Mouse (Mus musculus) Patski (cell line): ENCODE measurements around the gene Ebf1. TPM values are rescaled to one million over a fixed set of nuclear protein-coding genes. Genes with fewer than 3 reads are reported as not detected.

ENCODE experiments used
- ATAC-seq: fragments of 100-300 bp; one replicate; pipeline ENCODE4 v1.8.0; 2021
- CTCF ChIA-PET: fragments of 350-600 bp; sonication (Branson Sonifier 250); formaldehyde crosslinking; loops from one replicate; lab custom pipeline; 2022; ENCODE audit warnings: inconsistent platforms; lab: Charles Lee
- POLR2A ChIA-PET: fragments of 350-600 bp; sonication (Branson Sonifier 250); formaldehyde crosslinking; loops from one replicate; lab custom pipeline; 2022; ENCODE audit warnings: antibody characterized with exemption, inconsistent platforms; lab: Charles Lee
- DNase-seq: peaks from one replicate; pipeline ENCODE4 v3.0.0-alpha.2; 2011; ENCODE audit warnings: low read depth, low spot score
- H3K27me3 ChIP-seq: fragments of 371-371 bp; one replicate; pipeline ENCODE4 v1.5.1; 2021
- CTCF ChIP-seq: fragments of 100-300 bp; IDR thresholded peaks from one replicate; pipeline ENCODE4 v1.5.1; 2021
- in situ Hi-C: fragments of 300-500 bp; cut with MboI; formaldehyde crosslinking; loops from 3 replicates; pipeline ENCODE4 v1.11.1; 2018; ENCODE audit warnings: low pct_unique_long_range_greater_than_20kb, mixed read lengths
- polyA plus RNA-seq: library from polyadenylated mRNA; unstranded; gene quantifications from one replicate; pipeline ENCODE4 v1.2.3, GENCODE M21; 2021

Gene Ebf1
- polyA plus RNA-seq, 1 experiment from 2014 or later, result 7.3 TPM

DNA sequence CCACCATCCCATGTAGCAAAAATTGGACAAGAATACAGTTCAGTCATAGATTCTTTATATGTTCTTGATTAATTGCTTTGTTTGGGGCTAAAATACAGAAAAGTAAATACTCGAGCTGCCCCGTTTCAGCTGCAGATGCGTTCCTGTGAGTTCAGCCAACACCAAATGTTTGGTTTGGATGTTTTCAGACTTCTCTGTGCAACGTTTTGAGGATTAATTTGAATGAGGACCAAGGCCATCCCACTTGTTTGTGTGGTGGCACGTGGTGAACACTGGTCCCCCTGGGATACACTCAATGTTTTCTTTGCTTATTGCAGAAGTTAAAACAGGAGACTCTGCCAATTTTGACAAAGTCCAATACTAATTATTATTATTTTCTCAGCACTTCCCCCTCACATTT, 289.3 kb downstream of the Ebf1 start:
- ATAC-seq (no peak), DNase-seq (no peak)
- ChIA-PET POLR2A (no interaction called here), CTCF (interaction anchor here (2.9 kb wide), 1 partner anchor 19 kb away, joined by 9 read pairs; no protein-coding TSS in a partner anchor)
- in situ Hi-C loops, result no loop called here
- H3K27me3 ChIP-seq, result no peaks in the 10 kb centered on the region
- no peak for TF ChIP-seq CTCF

DNA sequence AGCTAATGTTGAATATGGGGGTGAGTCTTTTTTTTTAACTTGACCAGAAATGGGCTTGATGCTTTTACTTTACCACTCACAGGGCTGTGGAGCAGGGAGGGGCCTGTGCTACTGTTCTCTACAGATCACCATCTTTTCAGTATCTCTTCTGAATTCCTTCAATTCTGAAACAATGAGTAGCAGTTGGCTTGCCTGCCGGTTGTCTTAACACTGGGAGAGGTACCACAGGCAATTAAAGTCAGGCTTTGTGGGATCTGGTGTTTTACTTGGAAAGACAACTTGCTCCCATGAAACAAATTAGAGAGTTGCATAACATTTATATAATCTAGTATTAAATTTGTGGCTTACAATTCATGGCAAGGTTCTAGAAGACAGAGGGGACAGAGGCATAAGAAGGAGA, 294.6 kb downstream of the Ebf1 start:
- ATAC-seq (no peak), DNase-seq (no peak)
- in situ Hi-C loops, result no loop called here
- TF ChIP-seq CTCF, result no peak
- ChIA-PET POLR2A (no interaction called here), CTCF (no interaction called here)
- no peaks in the 10 kb centered on the region for H3K27me3 ChIP-seq

DNA sequence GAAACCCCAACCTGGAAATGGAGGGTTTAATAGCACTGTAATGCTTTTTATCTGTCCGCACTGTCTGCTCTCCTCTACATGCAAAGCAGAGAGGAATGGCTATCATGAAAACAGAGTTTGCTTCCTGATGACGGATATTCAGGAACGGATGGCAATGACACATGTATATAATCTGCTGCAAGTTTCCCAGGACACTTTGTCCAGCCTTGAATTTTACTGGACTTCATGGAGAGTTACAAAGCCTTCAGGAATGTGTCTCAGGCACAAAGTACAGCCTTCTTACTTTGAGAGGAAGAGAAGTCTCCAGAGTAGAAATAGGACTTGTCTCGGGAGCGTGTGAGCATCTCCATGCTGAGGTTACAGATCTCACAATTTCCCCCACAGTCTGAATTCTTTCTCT, 296.7 kb downstream of the Ebf1 start:
- no peaks in the 10 kb centered on the region for H3K27me3 ChIP-seq
- CTCF ChIA-PET, result no interaction called here
- DNase-seq, result no peak
- ATAC-seq, result no peak
- in situ Hi-C loops, result no loop called here
- TF ChIP-seq CTCF, result no peak
- POLR2A ChIA-PET, result no interaction called here

DNA sequence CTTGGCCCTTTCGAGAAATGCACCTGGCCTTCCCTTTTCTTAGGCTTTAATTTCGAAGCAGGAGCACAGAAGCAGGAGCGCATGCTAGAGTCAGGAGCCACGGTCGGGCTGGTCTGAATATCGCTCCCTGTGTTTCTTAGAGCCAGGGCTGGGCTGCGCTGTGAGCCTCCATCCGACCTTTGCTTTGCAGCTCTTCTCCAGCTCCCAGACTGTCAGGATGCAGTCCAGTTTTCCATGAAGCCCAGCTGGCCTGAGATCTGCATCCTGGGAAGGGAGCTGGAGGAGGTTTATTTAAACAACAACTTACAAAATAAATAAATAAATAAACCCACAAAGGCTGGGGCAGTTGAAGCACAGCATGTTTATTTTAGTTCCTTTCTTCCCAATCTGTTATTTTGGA, 299.9 kb downstream of the Ebf1 start:
- ATAC-seq, result no peak
- in situ Hi-C loops, result no loop called here
- POLR2A ChIA-PET, result no interaction called here
- H3K27me3 ChIP-seq, result no peaks in the 10 kb centered on the region
- CTCF ChIA-PET, result no interaction called here
- TF ChIP-seq CTCF, result no peak
- no peak for DNase-seq

DNA sequence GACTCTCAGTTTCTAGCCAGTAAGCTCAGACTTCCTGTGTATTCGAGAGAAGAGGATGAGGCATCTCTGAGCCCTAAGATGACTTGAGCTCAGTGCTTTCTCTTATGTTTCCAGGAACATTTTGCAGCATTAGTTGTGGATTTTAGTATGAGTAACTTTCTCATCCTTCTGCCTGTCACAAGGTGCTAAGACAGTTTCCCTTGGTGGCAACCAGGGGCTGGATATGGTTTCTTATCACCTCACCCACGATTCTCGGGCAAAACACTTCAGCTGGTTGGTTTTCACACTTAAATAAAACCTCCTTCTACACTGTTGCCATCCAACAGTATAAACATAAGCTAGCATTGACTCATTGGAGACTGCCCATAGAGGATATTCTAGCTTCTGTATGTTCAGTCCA, 306.0 kb downstream of the Ebf1 start:
- CTCF ChIA-PET, result interaction anchor here (1.2 to 1.4 kb wide), 2 partner anchors 27 to 230 kb away, joined by 3 read pairs; no protein-coding TSS in a partner anchor
- no peak for ATAC-seq
- DNase-seq, result no peak
- in situ Hi-C loops, result no loop called here
- POLR2A ChIA-PET, result no interaction called here
- no peaks in the 10 kb centered on the region for H3K27me3 ChIP-seq
- no peak for TF ChIP-seq CTCF

DNA sequence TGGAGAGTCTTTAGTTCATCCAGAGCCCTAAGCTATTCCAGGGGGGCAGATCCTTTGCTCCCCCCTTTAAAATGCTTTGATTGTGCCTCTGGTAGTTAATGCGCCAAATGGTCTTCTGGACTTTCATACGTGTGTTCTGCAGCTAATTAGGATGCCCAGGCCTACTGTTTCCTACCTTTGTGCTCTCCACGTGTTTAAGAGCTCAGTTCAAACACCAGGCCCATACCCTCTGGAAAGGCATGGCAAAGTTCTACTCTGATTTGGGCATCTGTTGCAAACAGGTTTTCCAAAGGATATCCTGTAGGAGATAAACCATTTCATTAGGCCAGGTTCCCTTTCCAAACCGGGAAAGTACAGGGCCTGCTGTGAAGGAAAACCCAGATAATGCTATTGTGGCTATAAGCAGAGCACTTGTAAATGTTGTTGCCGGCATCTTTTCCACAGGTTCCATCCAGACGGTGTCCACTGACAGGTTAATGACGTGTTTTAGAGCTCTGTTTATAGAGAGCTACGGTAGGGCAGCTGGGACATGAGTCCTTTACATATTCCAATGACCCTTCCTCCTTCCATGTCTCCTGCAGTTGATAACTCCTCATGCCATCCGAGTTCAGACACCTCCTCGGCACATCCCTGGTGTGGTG, 306.9 kb downstream of the Ebf1 start:
- ChIA-PET CTCF (interaction anchor here (0.9 to 3.3 kb wide), 4 partner anchors 10 to 230 kb away, joined by 3 to 9 read pairs (median 4); no protein-coding TSS in a partner anchor), POLR2A (interaction anchor here (0.5 kb wide), 1 partner anchor 28 kb away, joined by 5 read pairs; no protein-coding TSS in a partner anchor)
- in situ Hi-C loops, result no loop called here
- TF ChIP-seq CTCF, result no peak
- no peak for DNase-seq
- ATAC-seq, result no peak
- no peaks in the 10 kb centered on the region for H3K27me3 ChIP-seq

DNA sequence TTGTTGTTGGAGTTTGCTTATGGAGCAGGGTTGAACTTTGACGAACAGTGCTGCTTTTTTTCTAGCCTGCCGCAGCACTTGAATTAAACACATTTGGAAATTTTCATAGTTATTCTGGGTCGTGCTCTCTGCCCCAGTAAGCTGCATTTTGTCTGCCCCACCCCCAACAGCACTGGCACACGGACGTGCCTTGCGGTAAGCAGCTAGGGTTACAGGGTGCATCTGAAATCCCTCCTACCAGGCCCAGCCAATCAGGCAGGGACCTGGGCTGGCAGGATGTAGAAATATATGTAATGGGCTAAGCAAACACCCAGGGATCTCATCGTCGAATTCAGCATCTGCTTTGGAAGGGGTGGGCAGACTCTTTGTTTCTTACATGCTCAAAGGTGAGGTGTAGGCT, 307.8 kb downstream of the Ebf1 start:
- ChIA-PET CTCF (interaction anchor here (0.9 to 3.3 kb wide), 2 partner anchors 10 to 17 kb away, joined by 4 to 9 read pairs; no protein-coding TSS in a partner anchor), POLR2A (no interaction called here)
- ATAC-seq (no peak), DNase-seq (no peak)
- H3K27me3 ChIP-seq, result no peaks in the 10 kb centered on the region
- TF ChIP-seq CTCF, result no peak
- in situ Hi-C loops, result no loop called here

DNA sequence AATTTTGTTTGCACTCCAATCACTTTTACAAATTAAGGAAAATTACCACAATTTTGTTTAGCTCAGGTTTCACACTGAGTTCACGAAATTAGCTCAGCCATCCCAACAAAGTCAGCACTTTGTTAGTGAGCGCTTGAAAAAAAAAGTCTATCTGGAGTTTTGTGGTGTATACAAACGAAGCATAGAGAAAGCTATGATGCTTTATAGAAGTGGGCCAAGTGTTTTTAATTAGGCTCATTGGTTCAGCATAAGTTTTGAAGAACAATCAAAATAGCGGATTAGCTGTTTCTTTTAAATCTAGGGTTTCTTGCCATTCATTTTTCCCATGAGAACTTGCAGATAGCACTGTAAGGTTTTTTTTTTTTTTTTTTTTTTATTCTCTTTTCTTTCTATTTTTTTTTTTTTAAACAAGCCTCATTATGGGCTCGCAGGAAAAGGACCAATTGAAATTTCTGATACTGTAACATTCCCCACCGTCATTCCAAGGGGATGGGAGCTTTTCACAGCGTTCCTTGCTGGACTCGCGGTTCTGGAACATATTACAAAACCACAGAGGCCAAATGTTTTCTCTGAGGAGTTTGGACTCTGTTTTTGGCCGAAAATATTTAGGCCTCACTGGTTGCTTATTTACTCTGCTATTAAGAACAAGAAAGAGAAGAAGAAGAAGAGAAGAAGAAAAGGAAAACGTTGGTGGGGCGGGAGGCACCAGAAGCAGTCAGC, 308.8 kb downstream of the Ebf1 start:
- TF ChIP-seq CTCF, result no peak
- POLR2A ChIA-PET, result interaction anchor here (0.6 to 0.7 kb wide), 2 partner anchors 131 to 270 kb away, joined by 4 to 5 read pairs; no protein-coding TSS in a partner anchor
- ATAC-seq, result no peak
- CTCF ChIA-PET, result interaction anchor here (3.3 kb wide), 1 partner anchor 18 kb away, joined by 9 read pairs; no protein-coding TSS in a partner anchor
- in situ Hi-C loops, result no loop called here
- no peak for DNase-seq
- H3K27me3 ChIP-seq, result no peaks in the 10 kb centered on the region

DNA sequence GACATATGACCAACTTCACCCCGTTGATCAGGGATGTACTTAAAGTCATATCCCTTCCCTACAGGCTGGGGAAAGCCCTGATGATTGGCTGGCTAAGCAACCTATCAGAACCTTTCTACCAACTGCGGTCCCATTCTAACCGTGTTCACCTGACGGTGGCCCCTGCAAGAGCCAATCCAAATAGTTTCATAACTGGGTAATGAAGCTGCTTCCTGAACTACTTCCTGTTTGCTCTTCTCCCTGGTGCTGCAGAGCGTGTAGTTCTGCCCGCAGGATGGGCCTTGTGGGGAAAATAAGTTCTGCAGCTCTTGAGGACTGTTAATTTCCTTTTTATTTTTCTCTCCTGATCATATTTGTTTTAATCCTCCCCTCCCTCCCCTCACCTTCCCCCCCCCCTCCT, 311.3 kb downstream of the Ebf1 start:
- H3K27me3 ChIP-seq, result no peaks in the 10 kb centered on the region
- ChIA-PET CTCF (no interaction called here), POLR2A (interaction anchor here (0.7 kb wide), 1 partner anchor 1206 kb away, joined by 3 read pairs; no protein-coding TSS in a partner anchor)
- DNase-seq, result no peak
- no peak for ATAC-seq
- TF ChIP-seq CTCF, result no peak
- in situ Hi-C loops, result no loop called here

DNA sequence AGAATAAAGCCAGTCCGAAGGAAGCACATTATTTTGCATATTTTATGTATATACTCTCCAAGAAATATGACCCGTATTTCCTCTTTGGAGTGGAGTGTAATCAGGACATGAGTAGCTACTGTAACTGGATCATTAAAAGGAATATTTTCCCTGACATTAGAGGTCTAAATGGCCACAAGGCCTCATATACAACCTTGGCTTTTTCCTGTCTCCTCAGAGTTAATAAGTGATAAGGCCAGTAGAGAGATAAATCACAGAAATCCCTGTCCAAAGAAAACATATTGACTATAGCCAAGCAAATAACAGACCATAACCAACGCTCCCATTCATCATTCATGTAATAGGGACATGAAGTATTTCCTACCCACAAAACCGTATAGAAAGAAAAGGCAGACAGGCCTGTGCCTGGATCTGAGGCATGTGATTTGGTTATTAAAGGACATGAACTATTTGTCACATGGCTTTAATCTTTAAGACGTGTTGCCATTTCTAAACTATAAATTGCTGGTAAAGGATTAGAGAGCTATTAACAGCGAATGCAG, 315.9 kb downstream of the Ebf1 start:
- TF ChIP-seq CTCF, result no peak
- ATAC-seq (no peak), DNase-seq (no peak)
- in situ Hi-C loops, result no loop called here
- POLR2A ChIA-PET, result no interaction called here
- no peaks in the 10 kb centered on the region for H3K27me3 ChIP-seq
- CTCF ChIA-PET, result no interaction called here

DNA sequence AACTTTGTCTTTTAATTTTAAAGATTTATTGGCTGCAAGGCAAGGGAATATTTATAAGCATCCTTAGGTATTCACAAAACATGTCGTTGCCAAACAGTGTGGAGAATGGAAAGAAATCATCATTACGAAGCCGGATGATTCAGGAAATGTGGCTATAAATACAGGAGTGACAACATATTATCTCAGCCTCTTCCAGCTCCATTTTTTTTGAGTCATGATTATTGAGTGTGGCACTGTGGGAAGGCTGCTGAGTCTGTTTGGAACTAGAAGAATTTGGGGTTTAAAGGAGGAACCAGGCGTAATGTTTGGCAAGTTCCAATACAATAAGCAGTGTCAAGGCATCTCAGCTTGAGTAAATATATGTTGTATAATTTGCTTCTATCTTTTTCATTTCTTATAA, 326.7 kb downstream of the Ebf1 start:
- TF ChIP-seq CTCF, result no peak
- no peak for ATAC-seq
- ChIA-PET CTCF (interaction anchor here (0.9 to 1.8 kb wide), 4 partner anchors 13 to 338 kb away, joined by 3 to 4 read pairs (median 3); no protein-coding TSS in a partner anchor), POLR2A (interaction anchor here (1.0 kb wide), 1 partner anchor 41 kb away, joined by 3 read pairs; no protein-coding TSS in a partner anchor)
- DNase-seq, result no peak
- no peaks in the 10 kb centered on the region for H3K27me3 ChIP-seq
- in situ Hi-C loops, result no loop called here
